Mouse (Mus musculus) left cerebral cortex, postnatal 36 days (tissue): ENCODE measurements at regions not wholly inside any gene's neighbourhood (a gene's known extent, or its start where the extent isn't known, plus 50 kb on each side); places are given as distances from the start of the nearest gene placed in this dataset.

Source experiments
- DNase-seq, 2 experiments: peaks; one replicate each; pipeline ENCODE4 v3.0.0; 2021 to 2022; ENCODE audit warnings: low spot score in 2 of 2, mixed read lengths in 1 of 2
- intact Hi-C: fragments of 180-260 bp; cut with DNase I; formaldehyde crosslinking; loops from one replicate; pipeline ENCODE4 v1.15.1; 2025

DNA sequence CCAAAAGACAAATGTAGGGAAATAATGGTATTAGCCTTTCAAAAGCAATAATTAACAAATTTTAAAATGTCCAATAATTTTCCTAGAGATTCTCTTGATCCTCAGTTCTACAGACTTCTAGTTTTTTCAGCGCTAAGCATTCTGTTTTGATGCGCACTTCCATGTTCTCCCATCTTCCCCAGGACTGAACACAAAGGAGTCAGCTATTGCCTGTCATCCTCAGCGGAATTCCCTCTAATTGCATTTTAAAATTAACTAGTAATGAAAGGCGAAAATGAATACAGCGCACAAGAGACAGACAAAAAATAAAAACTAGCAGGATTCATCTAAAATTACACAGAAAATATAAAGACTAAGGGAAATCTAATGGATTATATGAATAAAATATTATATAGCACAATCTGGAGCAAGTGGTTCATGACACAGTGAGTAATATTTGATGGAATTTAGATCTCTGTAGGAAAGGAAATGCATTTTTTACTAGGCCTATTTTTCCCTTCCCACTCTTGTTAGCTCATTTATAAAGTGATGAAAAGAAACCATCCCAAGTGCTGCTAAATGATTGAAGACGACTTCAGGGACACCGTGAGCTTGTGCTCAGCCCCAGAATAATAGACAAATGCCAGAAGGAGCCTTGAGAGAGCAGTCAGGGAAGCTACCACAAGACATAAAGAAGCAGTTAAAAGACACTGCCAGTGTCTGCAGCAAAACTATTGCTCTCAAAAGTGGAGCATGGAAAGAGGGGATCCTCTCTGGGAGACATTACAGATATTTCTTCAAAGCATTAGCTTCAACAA is 79.0 kb upstream of the Arsj start:
- intact Hi-C loops: no loop called here
- DNase-seq: no peak

DNA sequence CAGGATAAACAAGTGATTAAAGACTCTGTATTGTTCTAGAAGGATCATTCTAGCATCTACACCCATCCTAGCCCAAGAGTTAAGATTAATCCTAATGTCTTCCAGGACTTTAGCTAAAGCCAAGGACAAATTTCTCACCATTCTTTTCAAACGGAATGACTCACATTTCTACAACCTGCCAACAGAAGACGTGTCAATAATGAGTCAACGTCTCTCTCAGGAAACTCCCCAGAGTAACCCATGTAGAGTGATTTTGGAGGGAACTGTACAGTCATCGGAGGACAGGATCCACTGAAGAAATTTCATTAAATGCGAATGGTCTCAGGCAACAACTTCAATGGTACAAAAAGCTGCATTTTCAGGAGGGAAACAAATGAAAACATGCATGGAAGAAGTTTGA is 71.2 kb upstream of the Arsj start:
- intact Hi-C loops: no loop called here
- DNase-seq: no peak

DNA sequence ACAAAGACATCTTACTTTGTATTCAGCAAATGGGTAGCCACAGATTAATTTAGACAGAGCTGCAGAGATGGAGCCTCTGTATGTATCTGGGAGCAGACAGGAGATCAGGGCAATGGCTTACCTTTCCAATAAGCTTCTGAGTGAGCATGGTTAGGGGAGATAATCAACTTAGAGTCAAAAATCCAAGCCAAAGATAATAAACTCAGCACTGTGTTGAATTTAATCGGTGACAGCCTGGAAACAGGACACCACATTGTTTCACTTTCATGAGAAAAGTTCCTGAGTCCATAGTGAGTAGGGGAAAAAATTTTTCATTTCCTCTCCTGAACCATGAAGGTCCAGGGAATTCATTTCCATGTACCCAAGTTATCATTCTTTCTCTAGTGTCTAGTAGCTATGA is 70.7 kb upstream of the Arsj start:
- intact Hi-C loops: no loop called here
- no peak for DNase-seq

DNA sequence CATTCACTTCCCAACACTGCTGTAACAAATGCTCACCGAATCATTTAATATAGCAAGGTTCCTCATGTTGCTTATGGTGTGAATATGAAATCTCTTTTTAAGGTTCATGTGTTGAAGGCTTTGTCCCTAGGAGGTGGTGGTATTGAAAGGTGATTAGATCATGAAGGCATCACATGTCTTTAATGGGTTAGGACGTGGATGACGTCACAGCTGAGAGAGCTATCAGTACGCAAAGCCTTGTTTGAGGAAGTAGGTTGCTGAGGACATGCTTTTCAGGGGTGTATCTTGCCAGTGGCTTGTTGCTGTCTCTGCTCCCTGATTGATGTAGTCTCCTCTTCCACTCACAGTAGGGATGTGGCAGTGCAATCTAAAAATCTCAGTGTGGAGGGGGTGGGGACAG is 69.8 kb upstream of the Arsj start:
- intact Hi-C loops: no loop called here
- no peak for DNase-seq

DNA sequence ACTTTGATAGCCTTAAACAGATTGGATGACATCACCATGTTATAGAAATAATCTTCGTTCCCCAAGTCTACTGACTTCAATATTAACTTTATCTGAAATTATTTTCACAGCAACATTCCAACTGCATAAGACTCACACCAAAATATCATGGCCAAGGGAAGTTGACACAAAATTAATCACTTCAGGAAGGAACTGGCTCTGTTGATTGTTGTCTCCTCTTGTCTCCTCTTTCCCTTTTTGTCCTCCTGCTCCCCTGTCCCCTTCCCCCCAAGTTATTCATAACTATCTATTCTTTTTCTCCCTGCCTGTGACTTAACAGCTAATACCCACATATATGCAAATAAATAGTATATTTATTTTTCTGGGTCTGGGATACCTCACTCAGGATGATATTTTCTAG is 67.6 kb upstream of the Arsj start:
- intact Hi-C loops: no loop called here
- DNase-seq: no peak

DNA sequence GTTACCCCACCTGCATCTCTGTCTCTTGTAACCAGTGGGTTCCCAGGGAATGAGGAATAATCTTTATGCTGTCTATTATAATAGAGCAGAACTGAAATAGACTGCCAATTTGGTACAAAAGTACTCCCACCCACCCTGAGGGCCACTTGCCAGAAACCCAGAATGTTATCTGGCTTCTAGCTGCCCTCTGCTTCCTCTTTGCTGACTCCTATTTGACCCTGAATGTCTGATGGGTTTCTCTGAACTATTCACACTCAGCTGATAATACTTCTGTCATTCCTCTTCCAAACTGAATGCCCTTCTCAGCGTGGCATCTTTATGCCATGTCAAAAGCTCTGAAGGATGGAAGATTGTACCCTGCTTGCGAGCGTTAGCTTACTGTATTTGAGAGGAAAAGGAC is 64.2 kb upstream of the Arsj start:
- no peak for DNase-seq
- intact Hi-C loops: no loop called here

DNA sequence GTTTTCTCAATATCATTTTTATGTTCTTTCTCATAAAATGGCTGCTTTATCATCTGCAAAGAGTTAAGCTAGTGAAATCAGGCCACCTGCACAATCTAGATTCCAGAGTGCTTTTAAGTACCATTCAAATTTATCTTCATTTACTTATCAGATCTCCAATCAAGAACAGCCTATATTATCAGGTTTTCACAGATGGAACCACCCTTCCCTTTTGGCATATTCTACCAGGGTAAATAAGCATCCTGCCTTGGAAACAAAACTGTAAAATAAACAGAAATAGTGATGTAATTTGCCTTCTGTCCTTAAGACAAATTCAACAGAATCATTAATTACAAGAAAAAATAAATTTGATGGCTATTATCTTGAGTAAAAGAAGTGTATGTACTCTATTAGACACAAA is 55.2 kb upstream of the Arsj start:
- intact Hi-C loops: no loop called here
- DNase-seq: no peak
